Mouse (Mus musculus) hindbrain, embryonic 16.5 days (tissue): Measurements from ENCODE around the gene Eif2ak1. TPM values are rescaled to one million over a fixed set of nuclear protein-coding genes. Genes with fewer than 3 reads are reported as not detected.
A peak's percentile ranks its signal among the peaks of the same experiment; 100 is the strongest.

Experiments
- ATAC-seq: fragments of 200-750 bp; cut with Nextera tagmentation; 2 replicates; pipeline ENCODE4 v1.8.0; 2017; ENCODE audit warnings: moderate TSS enrichment, moderate library complexity
- H3K27ac ChIP-seq: fragments of 300-500 bp; sonication (generic); 2 replicates; pipeline ENCODE4 v1.5.1; 2014; ENCODE audit warnings: low read depth, mild to moderate bottlenecking, control low read depth, low read length, moderate library complexity
- H3K27me3 ChIP-seq: fragments of 300-500 bp; sonication (generic); replicated peaks from 2 replicates; pipeline ENCODE4 v1.6.1; 2014; ENCODE audit warnings: low read length; ENCODE audit not compliant: control insufficient read depth, insufficient read depth
- H3K36me3 ChIP-seq: fragments of 300-500 bp; sonication (generic); 2 replicates; pipeline ENCODE4 v1.6.1; 2014; ENCODE audit warnings: mild to moderate bottlenecking, low read length, moderate library complexity, mixed read lengths; ENCODE audit not compliant: control insufficient read depth, insufficient read depth
- H3K4me1 ChIP-seq: fragments of 300-500 bp; sonication (generic); 2 replicates; pipeline ENCODE4 v1.6.1; 2014; ENCODE audit warnings: low read depth, low read length; ENCODE audit not compliant: control insufficient read depth, insufficient read depth
- H3K4me2 ChIP-seq: fragments of 300-500 bp; sonication (generic); 2 replicates; pipeline ENCODE4 v1.6.1; 2014; ENCODE audit warnings: mild to moderate bottlenecking, low read length, control low read depth, moderate library complexity
- H3K4me3 ChIP-seq: fragments of 300-500 bp; sonication (generic); 2 replicates; pipeline ENCODE4 v1.5.1; 2014; ENCODE audit warnings: mild to moderate bottlenecking, low read length, control low read depth, moderate library complexity
- H3K9ac ChIP-seq: fragments of 300-500 bp; sonication (generic); 2 replicates; pipeline ENCODE4 v1.6.1; 2014; ENCODE audit warnings: low read depth, mild to moderate bottlenecking, control low read depth, low read length, moderate library complexity
- H3K9me3 ChIP-seq: fragments of 300-500 bp; sonication (generic); 2 replicates; pipeline ENCODE4 v1.6.1; 2014; ENCODE audit warnings: mild to moderate bottlenecking, low read length, moderate library complexity; ENCODE audit not compliant: control insufficient read depth
- WGBS: fragments of 180-500 bp; shearing (Covaris S2); extraction: QIAGEN DNeasy Blood & Tissue Kit; methylation state at CpG from one replicate; pipeline ENCODE4 v1.1.7; 2014; 5-methylcytosine and 5-hydroxymethylcytosine counted together
- polyA plus RNA-seq: library from polyadenylated mRNA; unstranded; fragments of >200 nt; fragmentation: Nextera tagmentation; extraction: Ambion mirVana; gene quantifications from 2 replicates; pipeline ENCODE4 v1.2.1, GENCODE M21; 2015

The Eif2ak1 gene
- polyA plus RNA-seq, 1 experiment from 2014 or later, result 44.6 TPM

GRCm38 (mm10) chr5:143916221-143916620, 98.6 kb downstream of the Eif2ak1 start:
- Histone ChIP-seq H3K4me1 (peaks cover under 1% of the 10 kb centered on the region; the same call in 1 of the 2 replicates), H3K36me3 (peaks cover 22% of the 10 kb centered on the region), H3K9ac (no peak overlapping the region), H3K4me3 (no peak overlapping the region), H3K27ac (no peak overlapping the region), H3K9me3 (no peaks in the 10 kb centered on the region), H3K27me3 (no peaks in the 10 kb centered on the region), H3K4me2 (no peak overlapping the region)
- no peak for ATAC-seq
- 90% methylated on average over 9 of the region's 9 CpGs for WGBS

- Histone ChIP-seq H3K27me3 (no peaks in the 10 kb centered on the region), H3K4me1 (no peaks in the 10 kb centered on the region), H3K9me3 (no peaks in the 10 kb centered on the region), H3K4me3 (no peak overlapping the region), H3K9ac (no peak overlapping the region), H3K36me3 (peaks cover 23% of the 10 kb centered on the region), H3K4me2 (no peak overlapping the region), H3K27ac (no peak overlapping the region)
- 51% methylated on average over 5 of the region's 5 CpGs for WGBS
- ATAC-seq, result no peak
These were observed 99.8 kb downstream of the Eif2ak1 start for GRCm38 (mm10) chr5:143917418-143917817.

- H3K4me1 ChIP-seq, result no peaks in the 10 kb centered on the region
- H3K4me3 ChIP-seq, result no peak overlapping the region
- no peak for ATAC-seq
- no peaks in the 10 kb centered on the region for H3K9me3 ChIP-seq
- no peak overlapping the region for H3K27ac ChIP-seq
- no peaks in the 10 kb centered on the region for H3K27me3 ChIP-seq
- peaks cover 25% of the 10 kb centered on the region for H3K36me3 ChIP-seq
- WGBS, result 99% methylated on average over 3 of the region's 3 CpGs
- no peak overlapping the region for H3K9ac ChIP-seq
- no peak overlapping the region for H3K4me2 ChIP-seq
These were observed 100.5 kb downstream of the Eif2ak1 start for GRCm38 (mm10) chr5:143918120-143918519.

- Histone ChIP-seq H3K27ac (no peak overlapping the region), H3K9ac (no peak overlapping the region), H3K36me3 (peaks cover 38% of the 10 kb centered on the region), H3K27me3 (no peaks in the 10 kb centered on the region), H3K4me2 (no peak overlapping the region), H3K4me3 (no peak overlapping the region), H3K9me3 (no peaks in the 10 kb centered on the region), H3K4me1 (no peaks in the 10 kb centered on the region)
- ATAC-seq, result no peak
- WGBS, result 95% methylated on average over 6 of the region's 6 CpGs
These were observed 107.3 kb downstream of the Eif2ak1 start for GRCm38 (mm10) chr5:143924781-143925452.

GRCm38 (mm10) chr5:143927875-143928274, 110.3 kb downstream of the Eif2ak1 start, which contains the start of gene Gm42421:
TSS of gene Gm42421 (plus strand) at chr5:143928175.
- H3K4me1 ChIP-seq, result no peaks in the 10 kb centered on the region
- WGBS, result 96% methylated on average over 8 of the region's 8 CpGs
- H3K36me3 ChIP-seq, result peaks cover 40% of the 10 kb centered on the region
- H3K4me2 ChIP-seq, result no peak within 1 kb of the TSS
- no peak for ATAC-seq
- no peaks in the 10 kb centered on the region for H3K27me3 ChIP-seq
- H3K9me3 ChIP-seq, result no peaks in the 10 kb centered on the region
- no peak within 1 kb of the TSS for H3K9ac ChIP-seq
- no peak within 1 kb of the TSS for H3K4me3 ChIP-seq
- no peak within 1 kb of the TSS for H3K27ac ChIP-seq

- H3K36me3 ChIP-seq, result peaks cover 35% of the 10 kb centered on the region
- no peak overlapping the region for H3K4me3 ChIP-seq
- WGBS, result 95% methylated on average over 4 of the region's 4 CpGs
- no peak overlapping the region for H3K9ac ChIP-seq
- H3K27ac ChIP-seq, result no peak overlapping the region
- H3K4me1 ChIP-seq, result no peaks in the 10 kb centered on the region
- H3K27me3 ChIP-seq, result no peaks in the 10 kb centered on the region
- no peaks in the 10 kb centered on the region for H3K9me3 ChIP-seq
- no peak for ATAC-seq
- H3K4me2 ChIP-seq, result no peak overlapping the region
These were observed 111.7 kb downstream of the Eif2ak1 start for GRCm38 (mm10) chr5:143929291-143929690.

GRCm38 (mm10) chr5:143930656-143931055, 113.1 kb downstream of the Eif2ak1 start:
- Histone ChIP-seq H3K9me3 (no peaks in the 10 kb centered on the region), H3K27me3 (no peaks in the 10 kb centered on the region), H3K36me3 (peaks cover 31% of the 10 kb centered on the region), H3K4me2 (no peak overlapping the region), H3K9ac (no peak overlapping the region), H3K27ac (no peak overlapping the region), H3K4me3 (no peak overlapping the region), H3K4me1 (no peaks in the 10 kb centered on the region)
- no peak for ATAC-seq
- 98% methylated on average over 12 of the region's 12 CpGs for WGBS

- H3K4me1 ChIP-seq, result no peaks in the 10 kb centered on the region
- no peak overlapping the region for H3K27ac ChIP-seq
- 84% methylated on average over 6 of the region's 6 CpGs for WGBS
- no peak overlapping the region for H3K4me2 ChIP-seq
- H3K36me3 ChIP-seq, result peaks cover 21% of the 10 kb centered on the region
- ATAC-seq, result no peak
- H3K4me3 ChIP-seq, result no peak overlapping the region
- H3K9ac ChIP-seq, result no peak overlapping the region
- no peaks in the 10 kb centered on the region for H3K9me3 ChIP-seq
- H3K27me3 ChIP-seq, result no peaks in the 10 kb centered on the region
These were observed 114.4 kb downstream of the Eif2ak1 start for GRCm38 (mm10) chr5:143931863-143932580.

- Histone ChIP-seq H3K27me3 (no peaks in the 10 kb centered on the region), H3K4me3 (peak within 1 kb of the TSS; percentile 5), H3K36me3 (peaks cover 21% of the 10 kb centered on the region), H3K9ac (no peak within 1 kb of the TSS), H3K9me3 (no peaks in the 10 kb centered on the region), H3K4me1 (no peaks in the 10 kb centered on the region), H3K27ac (no peak within 1 kb of the TSS), H3K4me2 (no peak within 1 kb of the TSS)
- no peak for ATAC-seq
- WGBS, result 15% methylated on average over 8 of the region's 8 CpGs
These were observed 115.2 kb downstream of the Eif2ak1 start, which contains the start of gene Rsph10b for GRCm38 (mm10) chr5:143932831-143933230. TSS of gene Rsph10b (plus strand) at chr5:143933035.
